Mouse (Mus musculus) neural tube, embryonic 15.5 days (tissue): ENCODE measurements around the gene Slc6a13. TPM values are rescaled to one million over a fixed set of nuclear protein-coding genes. Genes with fewer than 3 reads are reported as not detected.
"Not testable (repeated sequence)": the region's sequence is repeated elsewhere in the genome, so short reads cannot be mapped to it uniquely, and the experiment has no call there.

Experiments
- ATAC-seq: fragments of 200-750 bp; cut with Nextera tagmentation; 2 replicates; pipeline ENCODE4 v1.8.0; 2017; ENCODE audit warnings: mild to moderate bottlenecking, moderate TSS enrichment, moderate library complexity; ENCODE audit not compliant: low FRiP score
- H3K27ac ChIP-seq: fragments of 300-500 bp; sonication (generic); replicated peaks from 2 replicates; pipeline ENCODE4 v1.5.1; 2015; ENCODE audit warnings: mild to moderate bottlenecking, inconsistent platforms
- H3K27me3 ChIP-seq: fragments of 300-500 bp; sonication (generic); replicated peaks from 2 replicates; pipeline ENCODE4 v1.6.1; 2015; ENCODE audit warnings: inconsistent platforms
- H3K36me3 ChIP-seq: fragments of 300-500 bp; sonication (generic); 2 replicates; pipeline ENCODE4 v1.6.1; 2015; ENCODE audit warnings: inconsistent platforms
- H3K4me1 ChIP-seq: fragments of 300-500 bp; sonication (generic); 2 replicates; pipeline ENCODE4 v1.6.1; 2015; ENCODE audit warnings: inconsistent platforms
- H3K4me2 ChIP-seq: fragments of 300-500 bp; sonication (generic); 2 replicates; pipeline ENCODE4 v1.6.1; 2015; ENCODE audit warnings: inconsistent platforms, mild to moderate bottlenecking, moderate library complexity
- H3K4me3 ChIP-seq: fragments of 300-500 bp; sonication (generic); replicated peaks from 2 replicates; pipeline ENCODE4 v1.5.1; 2015; ENCODE audit warnings: mild to moderate bottlenecking, inconsistent platforms
- H3K9ac ChIP-seq: fragments of 300-500 bp; sonication (generic); replicated peaks from 2 replicates; pipeline ENCODE4 v1.6.1; 2015; ENCODE audit warnings: mild to moderate bottlenecking, inconsistent platforms
- H3K9me3 ChIP-seq: fragments of 300-500 bp; sonication (generic); replicated peaks from 2 replicates; pipeline ENCODE4 v1.6.1; 2016; ENCODE audit warnings: inconsistent platforms
- whole genome bisulfite sequencing: fragments of 180-500 bp; shearing (Covaris S2); methylation state at CpG from one replicate; pipeline ENCODE4 v1.1.7; 2015; ENCODE audit warnings: mixed read lengths; 5-methylcytosine and 5-hydroxymethylcytosine counted together
- polyA plus RNA-seq: library from polyadenylated mRNA; unstranded; fragments of >200 nt; fragmentation: Nextera tagmentation; extraction: Ambion mirVana; gene quantifications from 2 replicates; pipeline ENCODE4 v1.2.1, GENCODE M21; 2015

Gene Slc6a13
- polyA plus RNA-seq, 1 experiment from 2014 or later: 41.0 TPM

DNA sequence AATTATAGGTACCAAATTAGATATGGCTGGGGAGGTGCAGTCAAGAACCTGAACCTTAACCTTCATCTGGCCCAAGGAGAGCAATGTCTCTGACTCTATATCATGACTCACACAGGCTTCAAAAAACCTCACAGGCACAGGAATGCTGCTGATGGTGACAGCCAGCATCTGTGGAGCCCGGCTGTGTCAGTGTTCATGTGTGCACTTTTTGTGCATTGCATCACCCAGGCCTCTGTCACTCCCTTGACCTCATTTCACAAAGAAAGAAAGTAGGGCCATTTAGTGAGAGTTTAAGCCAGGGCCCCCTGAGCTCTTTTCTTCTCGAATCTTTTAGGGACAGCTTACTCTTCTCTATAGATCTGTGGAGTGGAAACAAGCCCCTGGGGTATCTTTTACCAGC lies 52.2 kb downstream of the Slc6a13 start:
- no peaks in the 10 kb centered on the region for H3K4me1 ChIP-seq
- H3K9me3 ChIP-seq: no peaks in the 10 kb centered on the region
- no peaks in the 10 kb centered on the region for H3K36me3 ChIP-seq
- no peak overlapping the region for H3K4me2 ChIP-seq
- H3K9ac ChIP-seq: no peak overlapping the region
- H3K27me3 ChIP-seq: no peaks in the 10 kb centered on the region
- WGBS: 32% methylated on average over 2 of the region's 2 CpGs
- no peak overlapping the region for H3K4me3 ChIP-seq
- H3K27ac ChIP-seq: no peak overlapping the region
- ATAC-seq: no peak

DNA sequence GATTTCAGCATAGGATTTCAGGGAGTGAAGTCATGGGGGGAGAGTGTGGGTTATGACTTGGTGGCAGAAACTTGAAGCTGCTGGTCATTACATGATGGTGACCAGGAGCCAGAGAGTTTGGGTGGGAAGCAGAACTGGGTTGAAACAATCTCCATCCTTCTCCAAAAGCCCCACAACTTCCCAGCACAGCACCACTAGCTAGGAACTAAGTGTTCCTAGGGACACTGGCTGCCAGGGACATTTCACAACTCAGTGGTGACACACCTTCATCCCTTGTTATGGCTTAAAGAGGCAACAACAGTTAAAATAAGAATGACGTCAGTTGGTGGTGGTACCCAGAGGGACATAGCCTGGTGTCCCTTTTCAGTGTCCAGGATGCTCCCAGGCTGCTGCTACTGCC lies 56.0 kb downstream of the Slc6a13 start:
- no peak overlapping the region for H3K9ac ChIP-seq
- no peaks in the 10 kb centered on the region for H3K36me3 ChIP-seq
- no peaks in the 10 kb centered on the region for H3K4me1 ChIP-seq
- 90% methylated on average over 1 of the region's 1 CpGs for WGBS
- no peak overlapping the region for H3K4me3 ChIP-seq
- H3K27me3 ChIP-seq: no peaks in the 10 kb centered on the region
- no peaks in the 10 kb centered on the region for H3K9me3 ChIP-seq
- H3K4me2 ChIP-seq: no peak overlapping the region
- no peak for ATAC-seq
- no peak overlapping the region for H3K27ac ChIP-seq

DNA sequence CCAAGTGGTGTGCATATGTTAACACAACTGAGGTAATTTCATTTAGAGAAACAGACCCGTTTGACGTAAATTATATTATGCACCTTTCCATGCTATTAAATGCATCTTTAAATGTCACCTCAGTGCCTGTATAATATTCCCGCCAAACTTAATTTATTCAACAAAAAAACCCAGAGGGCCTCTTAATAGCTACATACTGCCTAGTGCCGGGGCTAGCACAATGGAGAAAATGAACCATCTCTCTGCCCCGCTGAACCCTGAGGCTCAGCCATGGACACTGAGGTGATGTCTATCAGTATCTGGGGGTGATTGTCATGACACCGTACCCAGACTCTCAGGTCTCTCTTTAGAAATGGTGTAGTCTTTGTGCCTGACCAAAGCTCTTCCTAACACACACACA lies 57.2 kb downstream of the Slc6a13 start:
- WGBS: 45% methylated on average over 6 of the region's 6 CpGs
- H3K36me3 ChIP-seq: no peaks in the 10 kb centered on the region
- ATAC-seq: no peak
- no peak overlapping the region for H3K4me3 ChIP-seq
- no peaks in the 10 kb centered on the region for H3K4me1 ChIP-seq
- no peaks in the 10 kb centered on the region for H3K9me3 ChIP-seq
- no peaks in the 10 kb centered on the region for H3K27me3 ChIP-seq
- H3K27ac ChIP-seq: no peak overlapping the region
- H3K9ac ChIP-seq: no peak overlapping the region
- H3K4me2 ChIP-seq: no peak overlapping the region

DNA sequence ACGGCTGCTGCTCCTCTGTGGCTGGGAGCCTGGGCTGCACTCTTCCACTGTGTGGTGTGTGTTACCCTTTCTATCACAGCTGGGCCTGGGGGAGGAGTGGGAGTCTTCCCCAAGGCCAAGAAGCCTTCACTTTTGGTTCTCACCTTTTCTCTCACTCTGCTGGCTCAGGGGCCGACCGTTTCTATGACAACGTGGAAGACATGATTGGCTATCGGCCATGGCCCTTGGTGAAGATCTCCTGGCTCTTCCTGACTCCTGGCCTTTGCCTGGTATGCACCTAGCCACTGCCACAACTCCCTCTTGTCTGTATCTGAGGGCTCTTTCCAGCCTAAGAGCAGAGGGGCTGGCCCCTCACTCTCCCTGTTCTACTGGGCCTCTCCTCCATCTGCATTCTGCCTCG lies 63.0 kb downstream of the Slc6a13 start:
- 91% methylated on average over 6 of the region's 6 CpGs for WGBS
- no peak for ATAC-seq
- no peaks in the 10 kb centered on the region for H3K27me3 ChIP-seq
- H3K4me3 ChIP-seq: no peak overlapping the region
- H3K36me3 ChIP-seq: no peaks in the 10 kb centered on the region
- H3K4me1 ChIP-seq: no peaks in the 10 kb centered on the region
- no peaks in the 10 kb centered on the region for H3K9me3 ChIP-seq
- no peak overlapping the region for H3K9ac ChIP-seq
- H3K4me2 ChIP-seq: no peak overlapping the region
- H3K27ac ChIP-seq: no peak overlapping the region

DNA sequence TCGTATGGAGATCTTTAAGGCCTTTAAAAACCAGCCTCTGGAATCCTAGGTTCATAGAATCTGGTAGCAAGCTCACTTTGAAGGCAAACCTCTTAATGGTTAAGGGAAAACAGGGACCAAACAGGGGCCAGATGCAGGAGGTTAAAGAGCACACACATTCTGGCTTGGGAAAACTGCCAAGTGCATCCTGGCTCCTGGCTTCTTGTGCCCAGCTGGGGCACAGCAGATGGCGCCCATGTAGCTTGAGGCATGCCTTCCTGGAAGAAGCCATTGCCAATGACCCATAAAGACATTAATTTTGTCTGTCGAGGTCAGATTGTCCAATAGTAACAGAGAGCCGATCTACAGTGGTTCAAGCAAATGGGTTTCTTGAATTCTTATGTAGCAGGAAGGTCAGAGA lies 63.9 kb downstream of the Slc6a13 start:
- Histone ChIP-seq H3K9ac (no peak overlapping the region), H3K4me2 (no peak overlapping the region), H3K36me3 (no peaks in the 10 kb centered on the region), H3K4me3 (no peak overlapping the region), H3K27me3 (no peaks in the 10 kb centered on the region), H3K9me3 (no peaks in the 10 kb centered on the region), H3K27ac (no peak overlapping the region), H3K4me1 (no peaks in the 10 kb centered on the region)
- 41% methylated on average over 4 of the region's 4 CpGs for WGBS
- ATAC-seq: no peak

DNA sequence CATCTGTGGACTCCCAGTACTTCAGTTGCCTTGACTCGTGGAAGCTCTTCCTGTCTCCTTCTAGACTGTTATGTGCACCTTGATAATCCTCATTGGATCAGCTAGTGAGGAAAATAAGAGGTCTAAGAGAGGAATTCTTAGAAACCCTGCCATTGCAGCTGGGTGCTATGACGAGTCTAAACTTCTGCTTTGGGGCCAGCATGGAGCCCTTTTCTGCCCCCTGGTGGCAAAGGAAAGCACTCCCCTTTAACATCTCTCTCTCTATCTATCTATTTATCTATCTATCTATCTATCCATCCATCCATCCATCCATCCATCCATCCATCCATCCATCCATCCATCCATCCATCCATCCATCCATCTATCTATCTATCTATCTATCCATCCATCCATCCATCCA lies 66.5 kb downstream of the Slc6a13 start:
- not testable (repeated sequence) for H3K4me1 ChIP-seq, ATAC-seq, H3K4me2 ChIP-seq, H3K4me3 ChIP-seq, H3K9me3 ChIP-seq, H3K27ac ChIP-seq, H3K9ac ChIP-seq, H3K27me3 ChIP-seq, H3K36me3 ChIP-seq
- 23% methylated on average over 2 of the region's 2 CpGs for WGBS

DNA sequence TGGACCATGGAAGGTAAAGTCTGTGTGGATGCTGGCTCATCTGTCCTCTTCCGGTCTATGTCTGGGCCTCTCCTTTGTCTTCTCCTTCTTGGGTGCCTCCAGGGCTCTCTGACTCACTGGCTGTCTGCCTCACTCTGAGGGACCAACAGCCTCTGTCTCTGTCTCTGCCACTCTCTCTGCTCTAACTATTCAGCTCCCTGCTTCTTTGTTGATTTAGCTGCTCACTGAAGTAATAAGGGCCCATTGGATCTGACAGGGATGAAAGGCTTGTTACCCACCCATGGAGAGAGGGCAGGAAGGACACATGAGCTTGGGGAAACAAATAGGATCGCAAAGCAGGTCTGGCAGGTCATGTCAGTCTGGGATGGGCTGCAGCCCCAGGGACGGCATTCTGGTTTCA lies 67.1 kb downstream of the Slc6a13 start:
- no peaks in the 10 kb centered on the region for H3K4me1 ChIP-seq
- 60% methylated on average over 3 of the region's 3 CpGs for whole genome bisulfite sequencing
- H3K27me3 ChIP-seq: no peaks in the 10 kb centered on the region
- H3K4me3 ChIP-seq: no peak overlapping the region
- no peak overlapping the region for H3K4me2 ChIP-seq
- no peak overlapping the region for H3K9ac ChIP-seq
- H3K36me3 ChIP-seq: no peaks in the 10 kb centered on the region
- ATAC-seq: no peak
- no peaks in the 10 kb centered on the region for H3K9me3 ChIP-seq
- no peak overlapping the region for H3K27ac ChIP-seq

DNA sequence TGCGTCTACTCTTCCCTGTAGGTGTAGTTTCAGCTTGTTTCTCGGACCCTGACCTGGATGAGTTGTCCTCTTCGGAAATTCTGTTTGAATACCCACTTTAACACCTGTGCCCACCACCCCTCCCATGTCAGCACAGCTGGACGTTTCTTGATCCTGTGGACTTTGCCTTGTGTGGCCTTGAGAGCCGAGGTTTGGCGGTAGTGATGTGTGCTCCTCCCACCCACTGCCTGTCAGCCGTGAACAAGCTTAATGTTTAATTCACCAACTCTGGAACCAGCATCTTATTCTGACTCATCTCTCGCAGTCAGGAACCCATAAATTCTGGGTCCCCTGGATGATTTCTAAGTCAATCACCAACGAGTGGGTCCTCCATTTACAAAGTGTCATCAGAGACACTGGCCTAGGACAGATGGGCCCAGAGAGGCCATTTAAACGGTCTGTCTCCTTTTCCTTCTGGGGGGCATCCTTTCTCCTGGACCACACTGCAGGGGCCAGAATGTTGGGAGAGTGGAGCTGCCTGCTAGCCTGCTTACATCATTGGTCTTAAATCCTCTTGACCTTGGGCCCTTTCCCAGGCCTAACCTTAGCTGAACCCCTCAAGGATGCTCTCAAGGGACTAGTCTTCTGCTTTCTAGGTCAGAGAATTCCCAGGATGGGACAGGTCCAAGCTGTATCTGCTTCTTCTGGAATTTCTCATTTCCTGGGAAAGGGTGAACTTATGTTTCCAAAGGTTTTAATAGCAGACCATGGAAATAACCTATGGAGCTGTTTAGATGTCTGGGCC lies 71.4 kb downstream of the Slc6a13 start:
- H3K4me3 ChIP-seq: no peak overlapping the region
- no peaks in the 10 kb centered on the region for H3K27me3 ChIP-seq
- no peak overlapping the region for H3K9ac ChIP-seq
- WGBS: 67% methylated on average over 10 of the region's 10 CpGs
- H3K36me3 ChIP-seq: no peaks in the 10 kb centered on the region
- no peak for ATAC-seq
- no peak overlapping the region for H3K27ac ChIP-seq
- H3K4me2 ChIP-seq: no peak overlapping the region
- H3K9me3 ChIP-seq: no peaks in the 10 kb centered on the region
- no peaks in the 10 kb centered on the region for H3K4me1 ChIP-seq

DNA sequence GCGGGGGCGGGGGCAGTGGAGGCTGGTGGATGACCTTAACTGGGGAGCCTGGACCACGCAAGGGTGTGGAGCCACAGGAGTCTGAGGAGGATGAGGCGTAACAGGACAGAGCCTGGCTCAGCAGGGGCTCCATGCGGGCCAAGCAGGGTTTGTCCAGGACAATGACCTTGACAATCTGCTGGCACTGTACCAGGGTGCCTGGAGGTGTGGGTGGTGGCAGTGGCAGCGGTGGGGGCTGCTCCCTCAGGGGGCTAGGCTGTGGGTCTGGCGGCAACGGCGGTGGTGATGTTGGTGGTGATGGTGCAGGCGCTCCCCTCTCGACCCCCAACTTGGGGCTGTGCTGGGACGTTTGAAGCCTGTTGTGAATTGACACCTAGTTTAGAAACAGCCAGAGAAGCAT lies 76.1 kb downstream of the Slc6a13 start:
- Histone ChIP-seq H3K36me3 (0 out of 2 replicates have a peak, but pooled peaks cover 3% of the 10 kb centered on the region), H3K9ac (no peak overlapping the region), H3K4me1 (0 out of 2 replicates have a peak, but pooled peaks cover 5% of the 10 kb centered on the region), H3K27me3 (no peaks in the 10 kb centered on the region), H3K4me2 (no peak overlapping the region), H3K4me3 (no peak overlapping the region), H3K9me3 (no peaks in the 10 kb centered on the region), H3K27ac (no peak overlapping the region)
- no peak for ATAC-seq
- 76% methylated on average over 12 of the region's 12 CpGs for WGBS

DNA sequence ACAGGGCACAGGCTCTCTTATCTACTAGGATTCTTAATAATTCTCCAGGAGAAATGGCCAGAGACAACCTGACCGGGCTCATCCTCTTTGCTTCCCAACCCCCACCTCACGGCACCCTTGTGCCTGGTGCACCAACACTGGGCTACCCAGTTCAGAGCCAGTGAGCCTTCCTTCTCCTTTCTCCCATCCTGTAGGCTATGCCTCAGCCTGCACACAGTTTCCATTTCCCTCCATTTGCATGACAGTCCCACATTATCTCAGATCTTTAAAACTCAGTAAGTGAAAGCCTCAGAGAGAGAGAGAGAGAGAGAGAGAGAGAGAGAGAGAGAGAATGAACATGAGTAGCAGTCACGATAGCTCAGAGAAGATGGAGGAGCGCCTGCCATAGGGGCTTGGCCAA lies 78.2 kb downstream of the Slc6a13 start:
- ATAC-seq: no peak
- 0 out of 2 replicates have a peak, but pooled peaks cover 10% of the 10 kb centered on the region for H3K36me3 ChIP-seq
- no peaks in the 10 kb centered on the region for H3K9me3 ChIP-seq
- H3K4me3 ChIP-seq: no peak overlapping the region
- H3K4me2 ChIP-seq: no peak overlapping the region
- H3K27ac ChIP-seq: no peak overlapping the region
- H3K9ac ChIP-seq: no peak overlapping the region
- H3K4me1 ChIP-seq: 0 out of 2 replicates have a peak, but pooled peaks cover 12% of the 10 kb centered on the region
- H3K27me3 ChIP-seq: no peaks in the 10 kb centered on the region
- 65% methylated on average over 4 of the region's 4 CpGs for WGBS

DNA sequence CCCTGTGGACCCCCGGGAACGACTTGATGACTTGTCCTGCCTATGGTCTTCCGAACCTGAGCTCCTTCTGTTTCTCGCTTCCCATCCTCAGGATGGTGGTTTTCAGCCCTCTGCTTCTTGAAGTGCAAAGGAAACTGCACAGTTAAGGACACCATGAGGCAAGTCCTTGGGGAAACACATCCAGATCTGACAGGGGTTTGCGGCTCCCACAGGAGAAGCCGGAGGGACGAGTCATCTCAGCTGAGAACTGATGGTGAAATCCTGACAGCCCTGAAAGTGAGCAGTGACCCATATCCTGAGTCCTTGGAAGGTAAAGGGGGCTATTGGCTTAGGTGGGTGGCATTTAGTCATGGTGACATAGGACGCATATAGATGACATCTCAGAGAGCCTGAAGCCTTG lies 80.5 kb downstream of the Slc6a13 start:
- no peak for ATAC-seq
- no peak overlapping the region for H3K4me2 ChIP-seq
- no peak overlapping the region for H3K27ac ChIP-seq
- H3K9ac ChIP-seq: no peak overlapping the region
- WGBS: 78% methylated on average over 8 of the region's 8 CpGs
- H3K4me3 ChIP-seq: no peak overlapping the region
- no peaks in the 10 kb centered on the region for H3K27me3 ChIP-seq
- H3K4me1 ChIP-seq: 0 out of 2 replicates have a peak, but pooled peaks cover 12% of the 10 kb centered on the region
- H3K9me3 ChIP-seq: no peaks in the 10 kb centered on the region
- peaks cover 17% of the 10 kb centered on the region for H3K36me3 ChIP-seq

DNA sequence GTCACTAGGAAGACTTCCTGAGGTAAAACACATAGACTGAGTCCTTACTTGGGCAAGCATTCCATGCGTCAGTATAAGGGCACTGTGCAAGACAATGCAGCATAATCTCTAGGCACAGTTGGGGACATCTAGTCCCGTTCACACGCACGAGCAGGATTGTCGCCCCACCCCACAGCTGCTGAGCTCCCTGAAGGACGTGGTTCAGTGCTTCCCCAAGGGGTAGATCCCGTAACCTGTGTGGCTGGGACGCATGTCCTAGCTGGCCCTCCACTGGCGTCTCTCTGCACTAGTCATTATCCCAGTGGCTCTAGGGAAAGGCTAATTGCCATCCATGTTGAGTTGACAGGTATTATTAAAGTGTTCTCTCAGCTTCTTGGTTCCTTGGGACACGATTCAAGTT lies 82.0 kb downstream of the Slc6a13 start:
- no peaks in the 10 kb centered on the region for H3K9me3 ChIP-seq
- no peak for ATAC-seq
- H3K36me3 ChIP-seq: peaks cover 25% of the 10 kb centered on the region
- H3K4me3 ChIP-seq: no peak overlapping the region
- no peak overlapping the region for H3K4me2 ChIP-seq
- no peak overlapping the region for H3K27ac ChIP-seq
- no peaks in the 10 kb centered on the region for H3K27me3 ChIP-seq
- H3K4me1 ChIP-seq: 0 out of 2 replicates have a peak, but pooled peaks cover 12% of the 10 kb centered on the region
- no peak overlapping the region for H3K9ac ChIP-seq
- WGBS: 43% methylated on average over 10 of the region's 10 CpGs
